Mouse (Mus musculus) embryo, embryonic 11 days (tissue): ENCODE data around the gene Kirrel3.

Source experiments
- DNase-seq: peaks from one replicate; pipeline ENCODE4 v3.0.0-alpha.2; 2015

The Kirrel3 gene

GRCm38 (mm10) chr9:35039846-35040245 is 554.2 kb downstream of the Kirrel3 start:
- no peak for DNase-seq

GRCm38 (mm10) chr9:35041493-35041892 is 555.8 kb downstream of the Kirrel3 start:
- DNase-seq: no peak

GRCm38 (mm10) chr9:35043619-35044018 is 557.9 kb downstream of the Kirrel3 start:
- no peak for DNase-seq

- DNase-seq: peak; percentile 84
Observed at GRCm38 (mm10) chr9:35044458-35044857, 558.8 kb downstream of the Kirrel3 start.

- DNase-seq: no peak
Observed at GRCm38 (mm10) chr9:35045031-35045531, 559.4 kb downstream of the Kirrel3 start.

GRCm38 (mm10) chr9:35045756-35046155 is 560.1 kb downstream of the Kirrel3 start:
- DNase-seq: no peak

GRCm38 (mm10) chr9:35048449-35048848 is 562.8 kb downstream of the Kirrel3 start:
- DNase-seq: no peak

- DNase-seq: no peak
Observed at GRCm38 (mm10) chr9:35049891-35050527, 564.3 kb downstream of the Kirrel3 start.

GRCm38 (mm10) chr9:35050701-35051454 is 565.2 kb downstream of the Kirrel3 start:
- DNase-seq: no peak

GRCm38 (mm10) chr9:35051666-35052065 is 566.0 kb downstream of the Kirrel3 start:
- DNase-seq: no peak

- no peak for DNase-seq
Observed at GRCm38 (mm10) chr9:35052671-35053070, 567.0 kb downstream of the Kirrel3 start.

GRCm38 (mm10) chr9:35053081-35053480 is 567.4 kb downstream of the Kirrel3 start:
- DNase-seq: no peak

GRCm38 (mm10) chr9:35053669-35054068 is 568.0 kb downstream of the Kirrel3 start:
- DNase-seq: no peak

GRCm38 (mm10) chr9:35055528-35056330 is 570.0 kb downstream of the Kirrel3 start:
- DNase-seq: no peak

- no peak for DNase-seq
Observed at GRCm38 (mm10) chr9:35056611-35057010, 570.9 kb downstream of the Kirrel3 start.

- no peak for DNase-seq
Observed at GRCm38 (mm10) chr9:35057631-35058030, 571.9 kb downstream of the Kirrel3 start.

GRCm38 (mm10) chr9:35058186-35058585 is 572.5 kb downstream of the Kirrel3 start:
- no peak for DNase-seq

GRCm38 (mm10) chr9:35058596-35059354 is 573.1 kb downstream of the Kirrel3 start:
- no peak for DNase-seq

GRCm38 (mm10) chr9:35059881-35060280 is 574.2 kb downstream of the Kirrel3 start:
- DNase-seq: no peak

- no peak for DNase-seq
Observed at GRCm38 (mm10) chr9:35061446-35061845, 575.8 kb downstream of the Kirrel3 start.
